Mouse (Mus musculus) neural tube, embryonic 11.5 days (tissue): ENCODE data around the gene Lrit2. TPM values are rescaled to one million over a fixed set of nuclear protein-coding genes. Genes with fewer than 3 reads are reported as not detected.

ENCODE experiments used
- ATAC-seq: fragments of 200-750 bp; cut with Nextera tagmentation; 2 replicates; pipeline ENCODE4 v1.8.0; 2017; ENCODE audit warnings: moderate number of reproducible peaks, mild to moderate bottlenecking, moderate TSS enrichment, moderate library complexity; ENCODE audit not compliant: insufficient read depth, low FRiP score, low TSS enrichment
- DNase-seq: peaks from one replicate; pipeline ENCODE4 v3.0.0-alpha.2; 2015; ENCODE audit warnings: low spot score
- H3K27ac ChIP-seq: fragments of 300-500 bp; sonication (generic); 2 replicates; pipeline ENCODE4 v1.5.1; 2014; ENCODE audit warnings: low read depth, mild to moderate bottlenecking, low read length
- H3K27me3 ChIP-seq: fragments of 300-500 bp; sonication (generic); 2 replicates; pipeline ENCODE4 v1.6.1; 2014; ENCODE audit warnings: mild to moderate bottlenecking, low read length, mixed read lengths; ENCODE audit not compliant: control insufficient read depth, insufficient read depth
- H3K36me3 ChIP-seq: fragments of 300-500 bp; sonication (generic); 2 replicates; pipeline ENCODE4 v1.6.1; 2014; ENCODE audit warnings: mild to moderate bottlenecking, low read length, moderate library complexity, mixed read lengths; ENCODE audit not compliant: control insufficient read depth, insufficient read depth
- H3K4me1 ChIP-seq: fragments of 300-500 bp; sonication (generic); 2 replicates; pipeline ENCODE4 v1.6.1; 2014; ENCODE audit warnings: low read length, mixed read lengths; ENCODE audit not compliant: control insufficient read depth, insufficient read depth
- H3K4me2 ChIP-seq: fragments of 300-500 bp; sonication (generic); 2 replicates; pipeline ENCODE4 v1.6.1; 2014; ENCODE audit warnings: low read depth, mild to moderate bottlenecking, moderate library complexity
- H3K4me3 ChIP-seq: fragments of 300-500 bp; sonication (generic); 2 replicates; pipeline ENCODE4 v1.5.1; 2014; ENCODE audit warnings: low read depth, low read length
- H3K9ac ChIP-seq: fragments of 300-500 bp; sonication (generic); 2 replicates; pipeline ENCODE4 v1.6.1; 2014; ENCODE audit warnings: mild to moderate bottlenecking, low read length
- H3K9me3 ChIP-seq: fragments of 300-500 bp; sonication (generic); 2 replicates; pipeline ENCODE4 v1.6.1; 2016; ENCODE audit warnings: low read length; ENCODE audit not compliant: control insufficient read depth
- WGBS: fragments of 180-500 bp; shearing (Covaris S2); extraction: QIAGEN DNeasy Blood & Tissue Kit; methylation state at CpG from one replicate; pipeline ENCODE4 v1.1.7; 2014; 5-methylcytosine and 5-hydroxymethylcytosine counted together
- polyA plus RNA-seq: library from polyadenylated mRNA; unstranded; fragments of >200 nt; fragmentation: Nextera tagmentation; extraction: Ambion mirVana; gene quantifications from 2 replicates; pipeline ENCODE4 v1.2.1, GENCODE M21; 2014

The Lrit2 gene
- polyA plus RNA-seq, 1 experiment from 2014 or later, result not detected

DNA sequence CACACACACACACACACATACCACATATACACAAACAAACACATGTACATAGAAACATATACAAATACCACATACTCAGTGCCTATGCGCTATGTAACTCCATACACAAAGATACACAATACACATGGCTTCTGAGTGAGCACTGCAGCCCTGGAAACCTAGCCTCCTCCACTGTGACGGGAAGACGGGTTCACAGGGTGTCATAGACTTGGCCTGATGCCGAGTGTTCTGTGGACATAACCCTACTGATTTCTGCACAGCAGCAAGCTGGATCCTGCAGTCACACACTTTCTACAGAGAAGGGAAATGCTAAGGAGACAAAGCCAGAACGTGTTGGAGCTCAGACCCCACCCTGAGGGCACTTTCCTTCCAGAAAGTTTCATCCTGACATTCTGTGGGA, 37.0 kb downstream of the Lrit2 start:
- DNase-seq (no peak), ATAC-seq (no peak)
- no peaks in the 10 kb centered on the region for H3K36me3 ChIP-seq
- no peak overlapping the region for H3K4me2 ChIP-seq
- H3K27ac ChIP-seq, result no peak overlapping the region
- 71% methylated on average over 5 of the region's 5 CpGs for WGBS
- no peak overlapping the region for H3K9ac ChIP-seq
- no peaks in the 10 kb centered on the region for H3K9me3 ChIP-seq
- no peaks in the 10 kb centered on the region for H3K4me1 ChIP-seq
- H3K27me3 ChIP-seq, result no peaks in the 10 kb centered on the region
- no peak overlapping the region for H3K4me3 ChIP-seq

DNA sequence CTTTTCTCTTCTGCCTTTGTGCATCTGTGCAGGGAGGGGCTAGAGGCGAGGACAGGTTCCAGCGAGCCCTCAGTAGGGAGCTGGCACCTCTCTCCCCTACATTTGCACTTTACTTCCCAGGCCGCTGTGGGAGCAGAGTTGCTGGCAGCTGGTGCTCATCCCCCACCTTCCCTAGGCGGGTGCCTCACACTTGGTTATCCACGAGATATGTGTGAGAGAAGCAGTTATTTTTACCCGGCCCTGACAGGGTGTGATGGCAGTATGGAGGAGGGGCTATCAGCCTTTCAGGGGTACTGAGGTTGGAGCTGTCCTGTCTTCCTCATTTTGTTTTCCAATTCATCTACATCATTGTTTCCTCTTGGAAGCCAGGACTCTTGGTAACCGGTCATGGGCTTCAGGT, 38.1 kb downstream of the Lrit2 start:
- Histone ChIP-seq H3K36me3 (no peaks in the 10 kb centered on the region), H3K9me3 (no peaks in the 10 kb centered on the region), H3K4me3 (no peak overlapping the region), H3K4me2 (no peak overlapping the region), H3K4me1 (no peaks in the 10 kb centered on the region), H3K9ac (no peak overlapping the region), H3K27ac (no peak overlapping the region), H3K27me3 (no peaks in the 10 kb centered on the region)
- DNase-seq, result no peak
- no peak for ATAC-seq
- 43% methylated on average over 7 of the region's 7 CpGs for WGBS

DNA sequence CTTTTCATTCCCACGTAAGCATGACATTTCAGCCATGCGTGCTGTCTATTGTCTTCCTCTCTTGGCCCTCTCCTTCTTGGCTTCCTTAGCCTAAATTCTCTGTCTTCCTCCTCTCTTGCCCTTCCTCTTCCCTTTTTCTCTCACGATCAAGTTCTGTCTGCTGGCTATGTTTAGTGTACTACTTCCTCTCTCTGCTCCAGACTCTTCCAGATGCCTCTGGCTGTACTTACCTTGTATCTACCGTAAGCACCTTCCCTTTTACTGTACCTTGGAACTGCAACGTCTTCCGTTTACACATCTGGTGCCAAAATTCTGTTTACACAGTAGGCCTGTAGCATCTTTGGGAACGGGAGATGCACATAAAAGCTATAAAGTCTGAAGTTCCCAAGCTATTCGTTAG, 41.7 kb downstream of the Lrit2 start:
- Histone ChIP-seq H3K36me3 (no peaks in the 10 kb centered on the region), H3K4me2 (no peak overlapping the region), H3K9me3 (no peaks in the 10 kb centered on the region), H3K9ac (no peak overlapping the region), H3K27ac (no peak overlapping the region), H3K27me3 (no peaks in the 10 kb centered on the region), H3K4me3 (no peak overlapping the region), H3K4me1 (no peaks in the 10 kb centered on the region)
- 74% methylated on average over 8 of the region's 8 CpGs for WGBS
- DNase-seq (no peak), ATAC-seq (no peak)

DNA sequence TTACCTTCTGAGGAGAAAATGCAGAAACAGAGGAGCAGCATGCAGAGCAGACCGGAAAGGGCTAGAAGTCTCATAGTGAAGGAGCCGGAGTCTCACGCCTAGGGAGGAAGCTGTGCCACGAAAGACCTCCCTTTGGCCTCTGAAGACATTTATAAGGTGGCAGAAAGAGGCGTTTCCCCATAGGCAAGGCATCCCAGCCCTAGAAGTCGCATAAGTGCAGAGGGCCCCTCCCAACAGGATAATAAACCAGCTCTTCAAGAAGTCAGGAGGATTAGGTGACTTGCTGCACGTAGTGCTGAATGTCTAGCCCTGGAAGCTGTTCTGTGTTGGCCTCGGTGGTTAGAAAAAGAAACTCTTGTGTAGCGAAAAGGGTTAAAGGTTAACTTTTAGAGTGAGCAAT, 42.2 kb downstream of the Lrit2 start:
- DNase-seq (no peak), ATAC-seq (no peak)
- Histone ChIP-seq H3K4me2 (no peak overlapping the region), H3K9me3 (no peaks in the 10 kb centered on the region), H3K4me3 (no peak overlapping the region), H3K9ac (no peak overlapping the region), H3K27me3 (no peaks in the 10 kb centered on the region), H3K27ac (no peak overlapping the region), H3K36me3 (no peaks in the 10 kb centered on the region), H3K4me1 (no peaks in the 10 kb centered on the region)
- WGBS, result 27% methylated on average over 9 of the region's 9 CpGs

DNA sequence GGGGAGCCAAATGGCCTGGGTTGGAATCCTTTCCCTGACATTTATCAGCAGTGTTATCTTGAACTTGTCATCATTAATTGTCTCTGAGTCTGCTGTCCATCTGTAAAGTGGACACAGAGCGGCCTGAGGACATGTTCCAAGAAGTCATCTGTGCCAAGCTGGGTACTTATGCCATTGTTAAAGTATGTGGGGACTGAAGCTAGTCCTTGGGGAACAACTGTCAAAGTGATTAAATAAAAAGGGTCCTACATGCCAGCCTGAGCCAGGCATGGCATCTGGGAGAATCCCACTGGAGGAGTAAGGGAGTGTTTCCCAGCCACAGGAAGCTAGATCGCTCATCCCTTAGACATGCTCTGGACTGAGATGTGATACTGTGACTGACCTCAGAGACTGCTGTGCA, 42.7 kb downstream of the Lrit2 start:
- Histone ChIP-seq H3K9me3 (no peaks in the 10 kb centered on the region), H3K4me2 (no peak overlapping the region), H3K27ac (no peak overlapping the region), H3K27me3 (no peaks in the 10 kb centered on the region), H3K4me3 (no peak overlapping the region), H3K4me1 (no peaks in the 10 kb centered on the region), H3K36me3 (no peaks in the 10 kb centered on the region), H3K9ac (no peak overlapping the region)
- WGBS, result 74% methylated on average over 2 of the region's 2 CpGs
- ATAC-seq (no peak), DNase-seq (no peak)

DNA sequence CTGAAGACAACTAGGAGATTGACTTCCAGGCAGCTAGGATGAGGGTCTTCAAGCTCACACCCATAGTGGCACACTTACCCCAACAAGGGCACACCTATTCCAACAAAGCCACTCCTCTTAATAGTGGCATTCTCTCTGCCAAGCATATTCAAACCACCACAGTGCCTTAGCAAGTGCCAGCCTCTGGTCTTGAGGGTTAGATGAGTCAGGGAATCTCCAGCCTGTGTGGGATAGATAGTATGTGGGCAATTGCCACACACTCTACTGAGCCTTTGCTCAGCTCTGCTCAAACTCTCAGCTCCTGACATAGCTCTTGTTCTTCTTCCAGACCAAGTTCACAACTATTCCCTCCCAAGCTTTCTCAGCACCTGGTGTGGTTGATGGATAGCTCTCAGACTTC, 43.6 kb downstream of the Lrit2 start:
- Histone ChIP-seq H3K27ac (no peak overlapping the region), H3K4me2 (no peak overlapping the region), H3K27me3 (no peaks in the 10 kb centered on the region), H3K36me3 (no peaks in the 10 kb centered on the region), H3K4me1 (no peaks in the 10 kb centered on the region), H3K9me3 (no peaks in the 10 kb centered on the region), H3K9ac (no peak overlapping the region), H3K4me3 (no peak overlapping the region)
- DNase-seq (no peak), ATAC-seq (no peak)

DNA sequence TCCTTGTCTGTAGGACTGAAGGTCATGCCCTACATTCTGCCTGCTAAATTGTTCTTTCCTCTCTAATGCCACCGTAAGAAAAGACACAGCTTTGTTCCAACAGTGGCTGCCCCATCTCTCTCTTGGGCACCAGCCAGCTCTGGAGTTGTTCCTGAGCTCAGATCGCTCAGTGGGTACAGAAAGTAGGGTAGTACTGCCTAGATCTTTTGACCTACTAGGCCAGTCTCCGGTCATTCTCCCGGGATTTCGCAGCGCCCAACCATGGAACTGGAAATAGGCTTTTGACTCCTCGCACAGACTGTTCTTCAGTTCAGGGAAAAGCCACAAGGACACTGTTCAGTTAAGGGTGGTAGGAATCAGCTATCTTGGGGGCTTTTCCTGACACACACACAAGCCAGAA, 45.2 kb downstream of the Lrit2 start:
- H3K27ac ChIP-seq, result no peak overlapping the region
- H3K27me3 ChIP-seq, result no peaks in the 10 kb centered on the region
- no peak overlapping the region for H3K9ac ChIP-seq
- no peaks in the 10 kb centered on the region for H3K36me3 ChIP-seq
- ATAC-seq (no peak), DNase-seq (no peak)
- 93% methylated on average over 7 of the region's 7 CpGs for WGBS
- H3K9me3 ChIP-seq, result no peaks in the 10 kb centered on the region
- H3K4me1 ChIP-seq, result no peaks in the 10 kb centered on the region
- H3K4me3 ChIP-seq, result no peak overlapping the region
- no peak overlapping the region for H3K4me2 ChIP-seq

DNA sequence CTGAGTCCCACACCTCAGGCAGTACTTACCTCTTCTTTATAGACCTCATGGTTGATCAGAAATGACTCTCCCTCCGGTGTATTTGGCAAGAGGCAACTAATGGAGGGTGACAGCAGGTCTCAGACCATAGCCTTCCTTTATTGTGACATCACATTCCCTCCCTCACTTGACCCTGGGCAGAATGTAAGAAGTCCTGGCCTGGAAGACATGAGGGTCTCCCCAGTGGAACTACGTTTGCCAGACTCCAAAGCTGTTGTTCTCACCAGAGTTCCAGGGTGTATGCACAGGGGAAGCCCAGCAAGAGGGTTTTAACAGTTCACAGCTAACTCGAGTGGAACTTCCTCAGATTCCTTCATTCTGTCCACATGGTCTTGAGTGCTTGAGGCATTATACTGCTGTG, 46.2 kb downstream of the Lrit2 start, which contains the start of gene 2610528A11Rik:
2610528A11Rik (minus strand) TSS at position 101 of the 400 bp plus-strand sequence.
- no peak for ATAC-seq
- Histone ChIP-seq H3K36me3 (no peaks in the 10 kb centered on the region), H3K4me1 (no peaks in the 10 kb centered on the region), H3K27ac (no peak within 1 kb of the TSS), H3K4me2 (no peak within 1 kb of the TSS), H3K9me3 (no peaks in the 10 kb centered on the region), H3K27me3 (no peaks in the 10 kb centered on the region), H3K4me3 (no peak within 1 kb of the TSS), H3K9ac (no peak within 1 kb of the TSS)
- WGBS, result 72% methylated on average over 3 of the region's 3 CpGs
- no peak for DNase-seq

DNA sequence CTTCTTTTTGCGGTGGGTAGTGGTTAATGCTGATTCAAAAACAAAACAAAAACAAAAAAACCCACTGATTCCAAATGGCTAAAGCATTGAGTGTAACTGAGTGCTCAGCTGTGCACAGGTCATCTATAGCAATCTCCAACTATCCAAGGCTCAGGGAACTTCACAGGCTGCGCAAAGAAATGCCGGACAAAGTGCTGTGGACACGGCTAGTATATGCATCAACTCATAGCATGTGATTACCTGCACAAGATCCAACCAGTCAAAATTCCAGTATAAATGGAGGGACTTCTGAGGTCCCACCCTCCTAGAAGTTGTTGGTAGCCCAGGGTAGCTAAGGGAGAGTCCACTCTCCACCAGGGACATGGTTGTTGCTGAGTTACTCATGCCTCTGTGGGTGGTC, 51.5 kb downstream of the Lrit2 start:
- peaks cover 2% of the 10 kb centered on the region; the same call in 1 of the 2 replicates for H3K36me3 ChIP-seq
- H3K4me2 ChIP-seq, result no peak overlapping the region
- H3K9ac ChIP-seq, result no peak overlapping the region
- no peaks in the 10 kb centered on the region for H3K27me3 ChIP-seq
- ATAC-seq, result no peak
- no peaks in the 10 kb centered on the region for H3K9me3 ChIP-seq
- H3K27ac ChIP-seq, result no peak overlapping the region
- DNase-seq, result no peak
- 92% methylated on average over 4 of the region's 4 CpGs for WGBS
- no peaks in the 10 kb centered on the region for H3K4me1 ChIP-seq
- no peak overlapping the region for H3K4me3 ChIP-seq
